Mouse (Mus musculus): ENCODE measurements around the gene Kansl1l. TPM values are rescaled to one million over a fixed set of nuclear protein-coding genes. Genes with fewer than 3 reads are reported as not detected.

Gene Kansl1l
- 17.1 and 17.5 TPM in 2 replicates for polyA plus RNA-seq (2015; fragmentation: Nextera tagmentation; extraction: Ambion mirVana)

GRCm38 (mm10) chr1:66817453-66817839 lies at the start of gene Kansl1l:
Gene Kansl1l, minus strand, starts transcription at chr1:66817562.
- Histone ChIP-seq H3K4me2 (peak within 1 kb of the TSS; percentile 79), H3K4me1 (replicated peaks) (peaks cover 26% of the 10 kb centered on the region), H3K27me3 (peaks cover 6% of the 10 kb centered on the region; the same call in 1 of the 2 replicates), H3K36me3 (no peaks in the 10 kb centered on the region), H3K27ac (replicated peaks) (peak within 1 kb of the TSS; percentile 100), H3K9me3 (no peaks in the 10 kb centered on the region), H3K9ac (peak within 1 kb of the TSS; percentile 92), H3K4me3 (peak within 1 kb of the TSS; percentile 73)
- under 1% methylated on average over 54 of the region's 56 CpGs for WGBS
- ATAC-seq (ENCODE audit: low read depth) = peak; percentile 88

GRCm38 (mm10) chr1:66865633-66866032 lies 48.3 kb upstream of the Kansl1l start:
- 83% methylated on average over 4 of the region's 4 CpGs for WGBS
- no peaks in the 10 kb centered on the region for H3K27me3 ChIP-seq

GRCm38 (mm10) chr1:66863741-66864495 lies 46.6 kb upstream of the Kansl1l start:
- H3K9me3 ChIP-seq = peaks cover 7% of the 10 kb centered on the region; the same call in 1 of the 2 replicates
- peak overlapping the region; percentile 86 for H3K4me2 ChIP-seq
- H3K27ac ChIP-seq (replicated peaks) = no peak overlapping the region
- no peak for ATAC-seq (ENCODE audit: low read depth)
- no peak overlapping the region for H3K9ac ChIP-seq
- H3K36me3 ChIP-seq = no peaks in the 10 kb centered on the region
- 16% methylated on average over 9 of the region's 9 CpGs for WGBS
- H3K4me3 ChIP-seq = peak overlapping the region; percentile 80
- no peaks in the 10 kb centered on the region for H3K27me3 ChIP-seq
- peaks cover 13% of the 10 kb centered on the region for H3K4me1 ChIP-seq (replicated peaks)

More at GRCm38 (mm10) chr1:66865633-66866032, 48.3 kb upstream of the Kansl1l start:
- Histone ChIP-seq H3K4me1 (replicated peaks) (peaks cover 13% of the 10 kb centered on the region), H3K4me2 (no peak overlapping the region), H3K4me3 (no peak overlapping the region), H3K9me3 (0 out of 2 replicates have a peak, but pooled peaks cover under 1% of the 10 kb centered on the region), H3K36me3 (no peaks in the 10 kb centered on the region), H3K9ac (no peak overlapping the region), H3K27ac (replicated peaks) (no peak overlapping the region)
- ATAC-seq (ENCODE audit: low read depth) = no peak

GRCm38 (mm10) chr1:66862712-66863511 lies 45.5 kb upstream of the Kansl1l start, which contains the start of gene Acadl:
Gene Acadl, minus strand, starts transcription at chr1:66863277.
- 2% methylated on average over 84 of the region's 85 CpGs for WGBS
- H3K9me3 ChIP-seq = peaks cover 7% of the 10 kb centered on the region; the same call in 1 of the 2 replicates
- ATAC-seq (ENCODE audit: low read depth) = peak; percentile 92

GRCm38 (mm10) chr1:66861764-66862672 lies 44.7 kb upstream of the Kansl1l start:
- Histone ChIP-seq H3K4me2 (peak overlapping the region; percentile 86), H3K9me3 (peaks cover 7% of the 10 kb centered on the region; the same call in 1 of the 2 replicates), H3K9ac (peak overlapping the region; percentile 86), H3K4me1 (replicated peaks) (peaks cover 13% of the 10 kb centered on the region), H3K4me3 (peak overlapping the region; percentile 80), H3K27ac (replicated peaks) (no peak overlapping the region), H3K36me3 (peaks cover 6% of the 10 kb centered on the region), H3K27me3 (no peaks in the 10 kb centered on the region)
- 10% methylated on average over 14 of the region's 14 CpGs for WGBS
- ATAC-seq (ENCODE audit: low read depth) = peak; percentile 38; the same call in 1 of the 2 replicates

More at GRCm38 (mm10) chr1:66862712-66863511, 45.5 kb upstream of the Kansl1l start, which contains the start of gene Acadl:
- Histone ChIP-seq H3K27ac (replicated peaks) (peak within 1 kb of the TSS; percentile 80), H3K36me3 (no peaks in the 10 kb centered on the region; the same call in 1 of the 2 replicates), H3K9ac (peak within 1 kb of the TSS; percentile 86), H3K4me1 (replicated peaks) (peaks cover 13% of the 10 kb centered on the region), H3K27me3 (no peaks in the 10 kb centered on the region), H3K4me3 (peak within 1 kb of the TSS; percentile 80), H3K4me2 (peak within 1 kb of the TSS; percentile 86)

GRCm38 (mm10) chr1:66847506-66847905 lies 30.1 kb upstream of the Kansl1l start:
- no peak for ATAC-seq (ENCODE audit: low read depth)
- H3K4me3 ChIP-seq = no peak overlapping the region
- WGBS = 95% methylated on average over 4 of the region's 4 CpGs

GRCm38 (mm10) chr1:66845690-66846318 lies 28.4 kb upstream of the Kansl1l start:
- Histone ChIP-seq H3K27me3 (no peaks in the 10 kb centered on the region), H3K4me2 (no peak overlapping the region), H3K27ac (replicated peaks) (no peak overlapping the region), H3K36me3 (peaks cover 24% of the 10 kb centered on the region), H3K9me3 (no peaks in the 10 kb centered on the region), H3K4me1 (replicated peaks) (no peaks in the 10 kb centered on the region), H3K9ac (no peak overlapping the region), H3K4me3 (no peak overlapping the region)
- no peak for ATAC-seq (ENCODE audit: low read depth)
- WGBS = 94% methylated on average over 5 of the region's 5 CpGs

More at GRCm38 (mm10) chr1:66847506-66847905, 30.1 kb upstream of the Kansl1l start:
- Histone ChIP-seq H3K9ac (no peak overlapping the region), H3K9me3 (no peaks in the 10 kb centered on the region), H3K27ac (replicated peaks) (no peak overlapping the region), H3K4me2 (no peak overlapping the region), H3K36me3 (peaks cover 32% of the 10 kb centered on the region), H3K27me3 (no peaks in the 10 kb centered on the region), H3K4me1 (replicated peaks) (no peaks in the 10 kb centered on the region)

- 71% methylated on average over 10 of the region's 10 CpGs for WGBS
These were observed 24.6 kb upstream of the Kansl1l start for GRCm38 (mm10) chr1:66841938-66842337.

GRCm38 (mm10) chr1:66841510-66841909 lies 24.1 kb upstream of the Kansl1l start:
- Histone ChIP-seq H3K4me1 (replicated peaks) (no peaks in the 10 kb centered on the region), H3K27me3 (no peaks in the 10 kb centered on the region), H3K9ac (no peak overlapping the region), H3K27ac (replicated peaks) (no peak overlapping the region), H3K4me3 (no peak overlapping the region), H3K9me3 (no peaks in the 10 kb centered on the region), H3K36me3 (0 out of 2 replicates have a peak, but pooled peaks cover 9% of the 10 kb centered on the region), H3K4me2 (no peak overlapping the region)
- ATAC-seq (ENCODE audit: low read depth) = no peak
- WGBS = 89% methylated on average over 6 of the region's 6 CpGs

More at GRCm38 (mm10) chr1:66841938-66842337, 24.6 kb upstream of the Kansl1l start:
- no peak for ATAC-seq (ENCODE audit: low read depth)
- Histone ChIP-seq H3K4me2 (no peak overlapping the region), H3K9ac (no peak overlapping the region), H3K36me3 (0 out of 2 replicates have a peak, but pooled peaks cover 9% of the 10 kb centered on the region), H3K27ac (replicated peaks) (no peak overlapping the region), H3K4me1 (replicated peaks) (no peaks in the 10 kb centered on the region), H3K27me3 (no peaks in the 10 kb centered on the region), H3K4me3 (no peak overlapping the region), H3K9me3 (no peaks in the 10 kb centered on the region)

- Histone ChIP-seq H3K9ac (no peak overlapping the region), H3K4me1 (replicated peaks) (no peaks in the 10 kb centered on the region), H3K27me3 (no peaks in the 10 kb centered on the region), H3K27ac (replicated peaks) (no peak overlapping the region), H3K4me2 (no peak overlapping the region), H3K4me3 (no peak overlapping the region), H3K9me3 (no peaks in the 10 kb centered on the region), H3K36me3 (0 out of 2 replicates have a peak, but pooled peaks cover 6% of the 10 kb centered on the region)
- WGBS = 65% methylated on average over 7 of the region's 7 CpGs
- no peak for ATAC-seq (ENCODE audit: low read depth)
These were observed 22.5 kb upstream of the Kansl1l start for GRCm38 (mm10) chr1:66839755-66840438.

Data from neural tube, embryonic 13.5 days (tissue).